Mouse (Mus musculus): ENCODE results near the gene Stip1.
"Not testable (repeated sequence)": the region's sequence is repeated elsewhere in the genome, so short reads cannot be mapped to it uniquely, and the experiment has no call there.

Stip1 gene

GRCm38 (mm10) chr19:7039841-7040636, at the start of gene Stip1:
TSS of gene Stip1 (minus strand) at chr19:7039967.
- DNase-seq (ENCODE audit: low spot score) = peak; percentile 100

DNA sequence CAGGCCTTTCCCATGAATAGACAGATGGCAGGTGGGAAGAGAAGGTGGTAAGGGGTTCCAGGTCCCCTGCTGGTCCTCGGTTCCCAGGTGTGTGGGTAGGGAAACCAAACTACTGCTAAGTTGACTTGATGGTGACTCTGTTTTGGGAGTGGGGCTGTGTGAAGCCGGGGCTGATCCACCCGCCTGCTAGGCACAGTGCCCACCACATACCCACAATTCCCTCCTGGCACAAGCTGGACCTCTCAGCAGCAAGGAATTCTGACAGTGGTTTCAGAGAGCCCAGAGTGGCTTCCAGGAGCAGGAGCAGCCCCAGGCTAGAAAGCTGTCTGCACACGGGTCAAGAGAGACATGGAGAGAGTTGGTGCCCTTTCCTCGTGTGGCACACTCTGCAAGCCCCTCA, 49.3 kb upstream of the Stip1 start:
- DNase-seq (ENCODE audit: low spot score) = no peak

DNA sequence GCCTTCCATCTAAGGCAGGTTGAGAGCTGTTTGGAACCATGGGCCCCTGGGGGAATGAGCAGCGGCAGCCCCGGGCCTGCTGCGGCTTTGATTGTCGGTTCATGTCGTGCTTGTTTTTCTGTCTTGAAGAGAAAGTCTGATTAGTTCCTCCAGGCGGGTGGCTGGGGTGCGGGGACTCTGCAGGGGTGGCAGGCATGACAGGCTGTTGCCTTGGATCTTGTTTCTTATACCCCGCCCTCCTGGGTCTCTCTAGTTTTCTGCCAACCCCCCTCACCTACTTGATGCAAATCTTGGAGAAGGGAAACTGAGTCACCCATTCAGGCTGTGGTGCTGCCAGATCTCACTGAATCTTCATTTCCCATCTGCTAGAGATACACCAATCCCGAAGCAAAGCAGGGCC, 48.8 kb upstream of the Stip1 start:
- DNase-seq (ENCODE audit: low spot score) = no peak

- DNase-seq (ENCODE audit: low spot score) = no peak
Observed at GRCm38 (mm10) chr19:7084734-7085133, 45.0 kb upstream of the Stip1 start.

DNA sequence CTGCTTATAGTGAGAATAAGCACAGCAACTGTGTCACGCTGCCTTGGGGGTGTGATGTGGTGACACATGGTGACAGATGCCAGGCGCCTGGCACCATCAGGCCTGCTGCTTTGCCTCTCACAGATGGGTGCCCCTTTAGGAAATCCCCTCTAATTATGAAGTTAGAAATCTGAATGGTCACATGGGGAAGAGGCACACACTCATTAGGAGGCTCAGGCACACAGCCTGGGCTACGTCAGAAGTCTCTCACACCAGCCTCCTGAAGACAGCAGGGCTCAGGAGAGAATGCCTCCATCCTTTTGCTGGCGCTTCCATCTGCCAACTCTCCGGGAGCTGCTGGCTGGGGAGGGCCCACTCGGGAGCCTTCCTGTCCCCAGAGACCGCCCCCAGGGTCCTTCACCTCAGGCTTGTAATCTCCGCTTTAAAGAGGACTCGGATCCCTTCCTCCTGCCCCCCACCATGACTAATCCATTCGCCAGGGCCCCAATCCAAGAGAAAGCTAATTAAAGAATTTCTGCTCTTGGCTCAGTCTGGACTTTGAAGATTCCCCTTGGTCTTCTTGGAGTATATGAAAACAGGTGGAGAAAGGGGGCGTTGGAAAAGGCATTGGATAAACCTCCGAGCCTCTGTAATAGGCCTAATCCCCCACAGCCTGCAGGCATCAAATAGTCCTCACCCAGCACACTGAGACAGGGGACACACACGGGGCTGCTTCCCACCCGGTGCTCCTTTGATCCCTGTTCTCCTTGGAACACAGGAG, 43.4 kb upstream of the Stip1 start:
- no peak for DNase-seq (ENCODE audit: low spot score)

- no peak for DNase-seq (ENCODE audit: low spot score)
Observed at GRCm38 (mm10) chr19:7081516-7082266, 41.9 kb upstream of the Stip1 start.

DNA sequence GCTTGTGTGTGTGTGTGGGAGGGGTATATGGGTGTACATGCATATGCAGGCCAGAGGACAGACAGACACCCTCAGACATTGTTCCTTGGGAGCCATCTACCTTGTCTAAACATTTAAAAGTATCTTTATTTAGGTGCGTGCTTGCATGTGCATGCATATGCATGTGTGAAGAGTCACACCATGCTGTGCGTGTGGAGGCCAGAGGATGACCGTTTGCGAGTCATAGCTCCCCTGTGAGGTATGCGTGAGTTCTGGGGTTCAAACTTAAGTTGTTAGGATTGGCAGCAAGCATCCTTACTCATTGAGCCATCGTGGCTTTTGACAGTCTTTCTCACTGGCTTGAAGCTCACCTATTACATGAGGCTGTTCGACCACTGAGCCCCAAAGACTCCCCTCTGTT, 38.5 kb upstream of the Stip1 start:
- no peak for DNase-seq (ENCODE audit: low spot score)

DNA sequence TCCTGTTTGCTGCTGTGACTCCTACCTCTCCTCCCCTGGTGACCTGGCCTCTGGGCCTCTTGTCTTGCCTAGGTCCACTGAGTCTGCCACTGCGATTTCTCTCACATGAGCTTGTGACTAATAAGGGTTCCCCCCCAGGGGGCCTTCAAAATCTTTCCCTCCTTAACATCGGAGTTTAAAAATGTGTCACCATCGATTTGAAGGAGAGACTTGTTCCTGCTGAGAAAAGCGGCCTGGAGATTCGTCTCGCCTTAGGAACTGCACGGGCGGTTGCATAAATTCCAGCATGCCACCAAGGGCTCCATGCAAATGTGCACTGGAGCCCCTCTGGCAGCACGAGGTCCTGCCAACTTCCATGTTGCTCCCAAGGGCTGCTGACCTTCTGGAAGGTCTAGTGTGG, 37.9 kb upstream of the Stip1 start:
- no peak for DNase-seq (ENCODE audit: low spot score)

- DNase-seq (ENCODE audit: low spot score) = not testable (repeated sequence)
Observed at GRCm38 (mm10) chr19:7075336-7075735, 35.6 kb upstream of the Stip1 start.

DNA sequence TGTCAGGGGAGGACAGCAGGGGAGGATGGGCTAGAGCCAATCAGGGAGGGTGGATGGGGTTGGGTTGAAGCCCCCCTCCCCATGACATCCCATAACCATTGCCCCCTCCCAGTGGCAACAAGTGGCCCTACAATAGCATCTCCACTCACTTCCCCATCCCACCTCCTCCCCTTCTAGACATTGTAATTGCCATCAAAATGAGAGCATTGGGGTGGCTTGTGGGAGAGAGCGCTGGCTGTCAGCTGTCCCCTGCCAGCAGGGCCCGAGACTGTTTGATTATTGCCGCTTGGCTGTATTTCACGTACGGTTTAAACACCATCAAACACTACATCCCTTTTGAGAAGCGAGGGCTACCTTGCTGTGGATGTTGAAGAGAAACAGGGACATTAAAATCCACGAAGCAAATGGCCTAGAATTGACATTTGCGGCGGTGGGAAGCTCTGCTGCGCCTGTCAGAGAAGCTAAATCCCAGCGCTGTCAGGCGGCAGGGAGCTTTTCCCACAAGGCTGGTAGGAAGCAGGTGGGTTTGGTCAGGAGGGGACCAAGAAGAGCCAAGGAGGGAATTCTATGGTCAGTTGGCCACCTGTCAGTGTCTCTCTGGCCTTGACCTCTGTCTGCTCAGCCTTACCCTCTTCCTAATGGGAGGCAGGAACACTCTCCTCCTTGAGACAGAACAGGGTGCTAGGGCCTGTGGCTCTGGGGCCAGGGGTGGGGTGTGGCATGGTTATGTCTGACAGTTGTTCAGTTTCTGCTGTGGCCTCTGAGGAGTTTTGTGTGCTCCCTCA, 34.4 kb upstream of the Stip1 start:
- no peak for DNase-seq (ENCODE audit: low spot score)

- DNase-seq (ENCODE audit: low spot score) = no peak
Observed at GRCm38 (mm10) chr19:7072221-7072620, 32.5 kb upstream of the Stip1 start.

- DNase-seq (ENCODE audit: low spot score) = no peak
Observed at GRCm38 (mm10) chr19:7070775-7071174, 31.0 kb upstream of the Stip1 start.

DNA sequence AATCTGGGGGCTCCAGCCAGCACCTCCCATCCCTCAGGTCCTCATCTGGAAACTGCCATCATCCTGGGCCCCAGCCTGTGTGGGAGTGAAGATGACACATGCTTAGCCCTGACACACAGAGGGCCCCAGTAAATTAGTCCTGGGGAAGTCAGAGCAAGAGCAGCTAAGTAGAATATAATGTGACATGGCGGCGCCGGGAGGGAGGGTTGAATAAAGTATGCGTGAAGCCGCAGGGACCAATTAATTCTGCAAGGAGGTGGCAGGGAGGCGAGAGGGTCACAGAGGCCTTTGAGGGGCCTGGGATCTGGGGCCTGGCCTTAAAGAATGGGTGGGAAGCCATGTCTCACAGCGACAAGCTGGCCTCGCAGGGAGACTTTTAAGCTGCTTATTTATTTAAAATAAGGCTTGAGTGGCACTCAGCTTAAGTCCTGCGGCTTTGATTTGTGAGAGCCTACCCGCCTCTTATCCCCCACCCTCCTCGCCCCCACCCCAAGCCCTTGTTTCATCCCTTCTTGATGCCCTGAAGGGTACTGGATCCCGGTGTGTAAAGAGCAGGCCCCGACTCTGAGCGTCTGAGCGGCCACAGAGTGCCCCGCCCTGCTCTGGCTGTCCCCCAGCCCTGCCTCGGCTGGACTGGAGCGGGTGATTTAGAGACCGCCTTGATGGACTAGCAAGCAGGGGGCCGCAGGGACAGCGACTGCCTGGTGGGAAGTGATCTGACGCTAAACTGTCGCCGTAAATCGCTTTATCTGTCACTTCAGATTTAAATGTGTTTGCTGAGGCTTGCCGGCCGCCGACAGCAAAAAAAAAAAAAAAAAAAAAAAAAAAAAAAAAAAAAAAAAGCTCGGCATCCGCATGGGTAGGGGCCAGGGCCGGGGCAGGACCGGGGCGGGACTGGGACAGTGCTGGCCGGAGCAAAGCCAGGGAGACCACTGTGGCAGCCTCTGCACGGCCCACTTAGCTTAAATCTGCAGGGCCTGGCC, 30.3 kb upstream of the Stip1 start:
- DNase-seq (ENCODE audit: low spot score) = no peak

DNA sequence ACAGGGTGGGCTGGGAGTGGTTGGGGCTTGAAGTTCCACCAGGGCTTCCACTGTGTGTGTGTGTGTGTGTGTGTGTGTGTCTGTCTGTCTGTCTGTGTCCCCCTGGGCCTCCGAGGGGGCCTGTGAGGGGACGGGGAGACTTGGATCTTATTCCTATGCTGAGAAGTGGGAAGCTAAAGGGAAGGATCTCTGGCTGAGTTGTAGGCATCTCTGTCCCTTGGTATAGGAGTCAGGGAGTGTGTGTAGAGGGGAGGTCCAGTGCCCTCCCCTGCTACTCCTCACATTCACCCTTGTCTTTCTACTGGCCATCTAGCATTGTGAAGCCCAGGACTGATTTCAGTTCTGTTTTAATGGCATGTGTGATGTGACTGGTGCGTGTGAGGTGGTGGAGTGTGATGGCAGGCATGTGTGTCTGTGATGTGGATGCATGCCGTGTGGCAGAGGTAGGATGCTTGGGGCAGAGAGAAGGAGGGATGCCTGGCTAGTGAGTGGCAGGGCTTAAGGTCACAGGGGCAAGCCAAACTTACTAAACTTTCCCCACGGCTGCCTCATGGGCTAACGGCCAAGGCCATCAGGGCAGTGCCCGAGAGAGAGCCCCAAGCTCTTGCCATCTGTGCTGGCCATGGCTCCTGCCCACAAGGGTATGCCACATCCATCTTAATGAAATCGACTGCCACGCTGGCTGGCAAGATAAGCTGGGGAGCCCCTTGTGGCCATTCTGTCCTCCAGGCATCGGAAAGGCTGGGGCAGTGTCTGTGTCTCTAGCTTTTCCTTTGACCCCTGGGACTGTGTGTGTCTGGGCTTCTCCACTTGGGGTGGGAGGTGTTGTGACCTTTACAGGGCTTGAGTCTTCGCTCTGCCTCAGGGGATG, 29.1 kb upstream of the Stip1 start:
- DNase-seq (ENCODE audit: low spot score) = no peak

GRCm38 (mm10) chr19:7068136-7068535, 28.4 kb upstream of the Stip1 start:
- DNase-seq (ENCODE audit: low spot score) = peak; percentile 68

DNA sequence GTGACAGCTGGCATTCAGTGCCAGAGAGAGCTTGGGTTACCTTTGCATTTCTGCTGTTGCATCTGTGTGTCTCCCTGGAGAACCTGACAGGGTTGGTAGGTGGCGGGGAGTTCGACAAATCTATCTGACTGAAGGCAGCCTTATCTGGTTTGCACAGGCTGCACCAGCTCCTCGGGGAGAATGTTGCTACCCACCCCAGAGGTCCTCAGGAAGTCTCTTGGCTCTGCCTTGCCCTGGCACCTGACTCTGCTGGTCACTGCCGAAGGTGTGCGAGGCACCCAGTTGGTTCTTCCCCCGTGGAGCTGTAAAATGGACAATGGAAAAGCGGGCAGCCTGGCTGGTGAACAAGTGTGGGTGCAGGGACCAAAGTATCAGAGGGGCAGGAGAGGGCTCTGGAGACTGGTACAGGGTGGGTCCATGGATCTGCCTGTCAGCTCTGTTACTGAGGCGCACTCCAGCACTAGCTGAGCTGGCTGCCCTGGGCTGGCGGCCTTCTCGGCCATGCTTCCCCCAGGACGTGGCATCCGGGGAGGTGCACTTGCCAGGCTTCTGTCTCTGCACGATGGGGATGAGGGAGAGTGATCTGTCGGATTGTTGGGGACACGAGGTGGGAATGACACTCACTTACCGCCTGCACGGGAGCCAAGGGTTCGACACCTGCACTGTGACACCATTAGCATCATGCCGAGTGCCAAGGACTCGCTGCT, 27.7 kb upstream of the Stip1 start:
- peak; percentile 63 for DNase-seq (ENCODE audit: low spot score)

DNA sequence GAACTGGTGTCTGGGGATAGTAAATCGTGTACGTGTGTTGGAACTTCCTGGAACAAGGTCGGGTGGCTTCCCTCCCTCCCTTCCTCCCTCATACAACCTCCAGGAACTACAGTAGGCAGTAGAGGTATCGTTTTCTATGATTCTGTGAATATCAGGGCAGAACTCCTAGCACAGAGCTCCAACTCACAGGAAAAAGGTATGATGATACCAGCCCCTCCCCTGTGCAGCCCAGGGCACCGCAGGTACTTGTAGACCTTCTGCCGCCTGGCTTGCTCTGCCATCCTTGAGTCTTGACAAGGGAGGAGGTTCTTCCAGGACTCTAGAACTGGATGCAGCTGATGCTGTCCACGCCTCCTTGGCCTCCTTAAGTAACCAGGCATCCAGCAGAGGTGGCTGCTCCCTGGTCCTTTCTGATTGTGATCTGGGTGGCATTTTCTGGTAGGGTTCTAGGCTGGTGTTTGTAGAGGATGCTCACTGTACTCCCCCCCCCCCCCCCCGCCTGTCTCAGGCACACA, 27.1 kb upstream of the Stip1 start:
- peak; percentile 29 for DNase-seq (ENCODE audit: low spot score)

GRCm38 (mm10) chr19:7066034-7066827, 26.5 kb upstream of the Stip1 start:
- no peak for DNase-seq (ENCODE audit: low spot score)

Data from c-Kit-positive CD71-positive TER-119-positive erythroid progenitor cells, embryonic 14.5 days (primary cell).